Mouse (Mus musculus): ENCODE results near the gene Acox3. TPM values are rescaled to one million over a fixed set of nuclear protein-coding genes. Genes with fewer than 3 reads are reported as not detected.
A peak's percentile ranks its signal among the peaks of the same experiment; 100 is the strongest.

Acox3 gene
- polyA plus RNA-seq, 1 experiment: 82.6 TPM

- Histone ChIP-seq H3K4me3 (ENCODE audit: control insufficient read depth, insufficient read depth, low read length) (no peak overlapping the region), H3K4me1 (replicated peaks; ENCODE audit: control insufficient read depth, insufficient read depth, low read length) (no peaks in the 10 kb centered on the region), H3K27ac (ENCODE audit: control insufficient read depth, insufficient read depth, low read length) (no peak overlapping the region), H3K27me3 (ENCODE audit: control insufficient read depth, insufficient read depth, low read length) (no peaks in the 10 kb centered on the region), H3K36me3 (ENCODE audit: control insufficient read depth, insufficient read depth, low read length) (peaks cover 41% of the 10 kb centered on the region)
- TF ChIP-seq CTCF (IDR thresholded peaks at IDR 0.05; ENCODE audit: borderline replicate concordance, control insufficient read depth, extremely low read depth, insufficient read depth, low read length, poor library complexity) (no peak), POLR2A (IDR thresholded peaks at IDR 0.05; ENCODE audit: control insufficient read depth, extremely low read depth, insufficient read depth, low read length, poor library complexity) (no peak)
- no peak for DNase-seq
- 99% methylated on average over 4 of the region's 4 CpGs for WGBS
These were observed 11.9 kb downstream of the Acox3 start for GRCm38 (mm10) chr5:35594768-35595167.

GRCm38 (mm10) chr5:35595706-35596105, 12.9 kb downstream of the Acox3 start:
- WGBS: 27% methylated on average over 4 of the region's 4 CpGs
- Histone ChIP-seq H3K27me3 (ENCODE audit: control insufficient read depth, insufficient read depth, low read length) (no peaks in the 10 kb centered on the region), H3K36me3 (ENCODE audit: control insufficient read depth, insufficient read depth, low read length) (peaks cover 38% of the 10 kb centered on the region), H3K4me3 (ENCODE audit: control insufficient read depth, insufficient read depth, low read length) (no peak overlapping the region), H3K27ac (ENCODE audit: control insufficient read depth, insufficient read depth, low read length) (no peak overlapping the region), H3K4me1 (replicated peaks; ENCODE audit: control insufficient read depth, insufficient read depth, low read length) (no peaks in the 10 kb centered on the region)
- DNase-seq: peak; percentile 64
- TF ChIP-seq POLR2A (IDR thresholded peaks at IDR 0.05; ENCODE audit: control insufficient read depth, extremely low read depth, insufficient read depth, low read length, poor library complexity) (no peak), CTCF (IDR thresholded peaks at IDR 0.05; ENCODE audit: borderline replicate concordance, control insufficient read depth, extremely low read depth, insufficient read depth, low read length, poor library complexity) (peak; percentile 98)

- TF ChIP-seq POLR2A (IDR thresholded peaks at IDR 0.05; ENCODE audit: control insufficient read depth, extremely low read depth, insufficient read depth, low read length, poor library complexity) (no peak), CTCF (IDR thresholded peaks at IDR 0.05; ENCODE audit: borderline replicate concordance, control insufficient read depth, extremely low read depth, insufficient read depth, low read length, poor library complexity) (no peak)
- peaks cover 36% of the 10 kb centered on the region for H3K36me3 ChIP-seq (ENCODE audit: control insufficient read depth, insufficient read depth, low read length)
- 90% methylated on average over 18 of the region's 18 CpGs for WGBS
These were observed 13.6 kb downstream of the Acox3 start for GRCm38 (mm10) chr5:35596169-35597160.

GRCm38 (mm10) chr5:35600233-35600632, 17.4 kb downstream of the Acox3 start:
- DNase-seq: no peak
- H3K4me1 ChIP-seq (replicated peaks; ENCODE audit: control insufficient read depth, insufficient read depth, low read length): no peaks in the 10 kb centered on the region
- TF ChIP-seq CTCF (IDR thresholded peaks at IDR 0.05; ENCODE audit: borderline replicate concordance, control insufficient read depth, extremely low read depth, insufficient read depth, low read length, poor library complexity) (no peak), POLR2A (IDR thresholded peaks at IDR 0.05; ENCODE audit: control insufficient read depth, extremely low read depth, insufficient read depth, low read length, poor library complexity) (no peak)
- no peak overlapping the region for H3K4me3 ChIP-seq (ENCODE audit: control insufficient read depth, insufficient read depth, low read length)
- WGBS: 96% methylated on average over 11 of the region's 11 CpGs
- H3K27me3 ChIP-seq (ENCODE audit: control insufficient read depth, insufficient read depth, low read length): no peaks in the 10 kb centered on the region
- H3K27ac ChIP-seq (ENCODE audit: control insufficient read depth, insufficient read depth, low read length): no peak overlapping the region
- H3K36me3 ChIP-seq (ENCODE audit: control insufficient read depth, insufficient read depth, low read length): peaks cover 21% of the 10 kb centered on the region

More at GRCm38 (mm10) chr5:35596169-35597160, 13.6 kb downstream of the Acox3 start:
- DNase-seq: no peak
- Histone ChIP-seq H3K27me3 (ENCODE audit: control insufficient read depth, insufficient read depth, low read length) (no peaks in the 10 kb centered on the region), H3K4me3 (ENCODE audit: control insufficient read depth, insufficient read depth, low read length) (no peak overlapping the region), H3K4me1 (replicated peaks; ENCODE audit: control insufficient read depth, insufficient read depth, low read length) (no peaks in the 10 kb centered on the region), H3K27ac (ENCODE audit: control insufficient read depth, insufficient read depth, low read length) (no peak overlapping the region)

GRCm38 (mm10) chr5:35601526-35601925, 18.7 kb downstream of the Acox3 start:
- Histone ChIP-seq H3K27me3 (ENCODE audit: control insufficient read depth, insufficient read depth, low read length) (no peaks in the 10 kb centered on the region), H3K27ac (ENCODE audit: control insufficient read depth, insufficient read depth, low read length) (no peak overlapping the region), H3K36me3 (ENCODE audit: control insufficient read depth, insufficient read depth, low read length) (peaks cover 21% of the 10 kb centered on the region), H3K4me1 (replicated peaks; ENCODE audit: control insufficient read depth, insufficient read depth, low read length) (no peaks in the 10 kb centered on the region), H3K4me3 (ENCODE audit: control insufficient read depth, insufficient read depth, low read length) (no peak overlapping the region)
- no peak for DNase-seq
- TF ChIP-seq CTCF (IDR thresholded peaks at IDR 0.05; ENCODE audit: borderline replicate concordance, control insufficient read depth, extremely low read depth, insufficient read depth, low read length, poor library complexity) (no peak), POLR2A (IDR thresholded peaks at IDR 0.05; ENCODE audit: control insufficient read depth, extremely low read depth, insufficient read depth, low read length, poor library complexity) (no peak)
- WGBS: 95% methylated on average over 8 of the region's 8 CpGs

- Histone ChIP-seq H3K36me3 (ENCODE audit: control insufficient read depth, insufficient read depth, low read length) (peaks cover 11% of the 10 kb centered on the region; the same call in 1 of the 2 replicates), H3K27me3 (ENCODE audit: control insufficient read depth, insufficient read depth, low read length) (no peaks in the 10 kb centered on the region), H3K4me1 (replicated peaks; ENCODE audit: control insufficient read depth, insufficient read depth, low read length) (no peaks in the 10 kb centered on the region), H3K27ac (ENCODE audit: control insufficient read depth, insufficient read depth, low read length) (no peak overlapping the region), H3K4me3 (ENCODE audit: control insufficient read depth, insufficient read depth, low read length) (no peak overlapping the region)
- WGBS: 91% methylated on average over 7 of the region's 7 CpGs
- no peak for DNase-seq
- no peak for TF ChIP-seq CTCF (IDR thresholded peaks at IDR 0.05; ENCODE audit: borderline replicate concordance, control insufficient read depth, extremely low read depth, insufficient read depth, low read length, poor library complexity)
- TF ChIP-seq POLR2A (IDR thresholded peaks at IDR 0.05; ENCODE audit: control insufficient read depth, extremely low read depth, insufficient read depth, low read length, poor library complexity): no peak
These were observed 22.5 kb downstream of the Acox3 start for GRCm38 (mm10) chr5:35605355-35605754.
